Mouse (Mus musculus): ENCODE measurements around the gene Elk4. TPM values are rescaled to one million over a fixed set of nuclear protein-coding genes. Genes with fewer than 3 reads are reported as not detected.

Elk4 gene
- total RNA-seq, 2 experiments from 2014 or later: 133 to 138 TPM

DNA sequence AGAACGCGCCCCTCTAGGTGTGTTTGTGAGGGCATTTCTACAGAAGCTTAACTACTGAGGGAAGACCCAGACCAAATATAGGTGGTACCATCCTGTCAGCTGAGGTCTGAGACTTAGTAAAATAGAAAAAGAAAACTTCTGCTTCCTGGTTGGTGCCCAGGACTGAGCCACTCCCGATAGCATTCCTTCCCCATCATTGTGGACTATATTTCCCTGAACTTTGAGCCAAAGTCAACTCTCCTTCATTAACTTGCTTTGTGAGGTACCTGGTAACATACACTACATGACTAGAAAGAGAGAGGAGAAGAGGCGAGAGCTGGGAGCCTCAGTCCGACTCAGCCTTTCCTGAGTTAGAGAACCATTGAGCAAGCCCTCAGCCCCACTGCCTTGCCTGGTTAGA lies 51.2 kb downstream of the Elk4 start:
- DNase-seq: no peak
- intact Hi-C loops (cut with DNase I): no loop called here

DNA sequence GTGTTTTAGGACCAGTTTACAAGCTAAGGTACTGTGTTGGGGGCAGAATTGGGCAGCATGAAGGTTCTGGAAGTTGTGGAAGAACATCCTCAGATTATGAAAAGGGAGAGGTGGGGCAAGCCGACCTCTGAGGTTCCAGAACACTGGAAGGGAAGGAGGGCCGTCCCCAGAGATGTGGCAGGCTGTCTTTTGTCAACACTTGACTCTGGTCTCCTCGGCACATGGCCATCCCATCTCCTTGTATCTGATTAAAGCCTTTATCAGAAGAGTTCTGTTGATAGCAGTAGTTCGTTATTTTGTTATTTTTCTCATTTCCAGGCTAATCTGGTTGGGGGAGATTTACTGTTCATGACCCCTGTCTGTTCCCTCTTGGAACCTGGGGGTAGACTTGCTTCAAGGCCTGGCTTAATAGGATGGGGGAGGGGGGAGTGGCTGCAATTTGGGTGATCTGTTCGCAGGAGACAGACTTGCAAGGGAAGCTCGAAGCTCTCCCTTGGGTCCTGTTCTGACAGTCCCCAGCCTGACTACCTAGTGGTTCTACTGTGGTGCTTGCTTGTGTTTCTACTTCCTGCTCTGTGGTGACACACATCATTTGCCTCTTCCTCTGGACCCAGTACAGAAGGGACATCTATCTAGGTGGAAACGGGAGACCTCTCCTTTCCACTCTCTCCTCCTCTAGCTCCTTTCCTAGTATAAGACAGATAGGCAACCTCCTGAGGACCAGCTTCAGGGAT lies 52.8 kb downstream of the Elk4 start:
- DNase-seq: no peak
- intact Hi-C loops (cut with DNase I): no loop called here

DNA sequence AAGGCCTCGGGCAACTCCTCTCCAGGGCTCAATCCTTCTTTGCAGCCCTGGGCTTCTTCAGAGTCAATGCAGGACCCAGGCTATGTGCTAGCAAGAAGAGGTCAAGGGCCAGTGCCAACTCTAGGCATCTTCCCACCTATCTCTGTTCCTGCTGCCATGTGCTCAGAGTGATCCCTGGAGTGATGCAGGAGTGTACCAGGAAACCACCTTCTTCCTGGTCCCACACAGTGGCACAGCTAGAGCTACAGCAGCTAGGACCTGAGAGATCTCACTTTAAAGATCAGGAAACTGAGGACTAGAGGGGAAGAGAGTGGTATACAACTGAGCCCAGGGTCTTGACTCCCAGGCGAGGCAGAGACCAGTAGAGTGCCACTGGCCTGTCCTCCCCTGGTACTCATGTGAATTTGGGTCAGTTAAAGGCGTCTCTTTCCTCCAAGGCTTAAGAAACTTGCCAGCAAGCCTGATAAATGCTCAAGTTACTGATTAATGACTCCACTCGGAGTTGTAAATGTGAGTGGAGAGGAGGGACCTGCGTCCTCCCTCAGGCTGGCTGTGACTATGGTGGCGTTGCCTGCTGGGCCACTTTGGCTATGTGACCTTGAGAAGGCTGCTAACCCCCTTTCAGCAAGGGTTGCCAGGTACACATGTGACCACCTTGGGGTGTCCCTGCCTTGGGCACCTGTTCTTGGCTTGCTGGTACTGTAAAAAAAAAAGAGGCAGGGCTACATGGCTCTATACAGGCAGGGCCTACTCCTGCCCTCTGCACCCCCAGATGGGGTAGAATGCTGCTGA lies 54.5 kb downstream of the Elk4 start:
- no peak for DNase-seq
- intact Hi-C loops (cut with DNase I): no loop called here

DNA sequence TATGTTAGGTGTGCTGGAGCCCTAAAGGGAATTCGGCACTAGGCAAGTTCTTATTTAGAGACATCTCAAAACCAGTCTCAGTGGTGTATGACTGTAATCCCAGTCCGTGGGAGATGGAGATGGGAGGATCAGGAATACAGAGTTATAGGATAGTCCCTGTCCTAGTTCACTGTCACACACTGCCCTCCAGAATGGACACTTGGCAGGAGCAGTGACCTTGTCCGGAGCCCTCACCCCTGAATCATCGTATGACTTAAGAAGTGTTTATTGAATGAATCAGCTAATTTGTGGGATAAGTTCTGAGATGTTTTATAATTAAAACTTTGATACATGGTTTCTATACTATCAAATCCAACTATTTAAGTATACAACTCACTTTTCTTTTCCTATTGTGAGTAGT lies 55.7 kb downstream of the Elk4 start:
- DNase-seq: no peak

DNA sequence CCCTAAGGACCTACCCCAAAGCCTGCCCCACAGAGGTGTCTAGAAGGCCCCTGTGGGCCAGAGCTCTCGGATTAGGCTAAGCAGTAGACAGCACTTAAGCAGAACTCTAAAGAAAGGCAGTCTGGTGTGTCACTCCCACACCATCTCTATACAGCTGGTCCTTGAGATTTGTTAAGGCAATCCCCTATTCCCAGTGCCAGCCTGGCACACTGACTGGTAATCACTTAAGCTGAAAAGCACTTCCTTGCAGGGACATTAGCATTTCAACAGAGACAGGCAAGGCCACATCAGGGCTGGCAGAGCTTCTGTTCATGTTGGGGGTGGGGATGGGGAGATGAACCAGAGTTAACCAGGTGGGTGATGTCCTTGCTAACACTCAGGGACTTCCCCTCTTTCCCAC lies 57.6 kb downstream of the Elk4 start:
- no peak for DNase-seq
- intact Hi-C loops (cut with DNase I): no loop called here

More for the DNA sequence above, 55.7 kb downstream of the Elk4 start:
- intact Hi-C loops (cut with DNase I): no loop called here

DNA sequence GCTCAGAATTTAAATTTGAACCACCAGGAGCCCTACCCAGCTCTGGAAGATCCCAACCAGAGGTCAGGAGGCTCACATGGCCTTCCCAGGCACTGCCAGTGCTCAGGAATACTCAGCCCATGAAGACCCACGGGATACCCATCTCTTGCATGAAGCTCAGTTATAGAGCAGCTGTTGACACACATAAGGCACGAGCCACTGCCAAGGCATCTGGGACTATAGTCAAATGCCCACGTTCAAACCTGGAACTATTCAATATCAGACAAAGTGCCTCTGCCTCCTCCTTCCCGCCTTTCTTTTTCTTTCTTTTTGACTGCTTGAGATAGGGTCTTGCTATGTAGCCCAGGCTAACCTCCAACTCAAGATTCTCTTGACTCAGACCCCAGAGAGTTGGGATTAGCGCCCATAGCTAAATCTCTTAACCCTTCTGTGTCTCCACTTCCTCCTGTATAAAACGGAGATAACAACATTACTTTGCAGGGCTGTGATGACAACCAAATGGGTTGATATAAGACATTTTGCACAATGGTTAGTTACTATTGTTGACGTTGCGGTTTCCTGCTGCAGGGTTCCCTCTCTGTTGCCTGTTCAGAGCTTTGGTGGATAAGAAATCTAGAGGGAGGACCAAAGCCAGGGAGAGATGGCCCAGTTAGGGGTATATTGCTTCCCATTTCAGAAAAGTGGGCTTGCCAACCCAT lies 58.2 kb downstream of the Elk4 start:
- no peak for DNase-seq
- intact Hi-C loops (cut with DNase I): no loop called here

DNA sequence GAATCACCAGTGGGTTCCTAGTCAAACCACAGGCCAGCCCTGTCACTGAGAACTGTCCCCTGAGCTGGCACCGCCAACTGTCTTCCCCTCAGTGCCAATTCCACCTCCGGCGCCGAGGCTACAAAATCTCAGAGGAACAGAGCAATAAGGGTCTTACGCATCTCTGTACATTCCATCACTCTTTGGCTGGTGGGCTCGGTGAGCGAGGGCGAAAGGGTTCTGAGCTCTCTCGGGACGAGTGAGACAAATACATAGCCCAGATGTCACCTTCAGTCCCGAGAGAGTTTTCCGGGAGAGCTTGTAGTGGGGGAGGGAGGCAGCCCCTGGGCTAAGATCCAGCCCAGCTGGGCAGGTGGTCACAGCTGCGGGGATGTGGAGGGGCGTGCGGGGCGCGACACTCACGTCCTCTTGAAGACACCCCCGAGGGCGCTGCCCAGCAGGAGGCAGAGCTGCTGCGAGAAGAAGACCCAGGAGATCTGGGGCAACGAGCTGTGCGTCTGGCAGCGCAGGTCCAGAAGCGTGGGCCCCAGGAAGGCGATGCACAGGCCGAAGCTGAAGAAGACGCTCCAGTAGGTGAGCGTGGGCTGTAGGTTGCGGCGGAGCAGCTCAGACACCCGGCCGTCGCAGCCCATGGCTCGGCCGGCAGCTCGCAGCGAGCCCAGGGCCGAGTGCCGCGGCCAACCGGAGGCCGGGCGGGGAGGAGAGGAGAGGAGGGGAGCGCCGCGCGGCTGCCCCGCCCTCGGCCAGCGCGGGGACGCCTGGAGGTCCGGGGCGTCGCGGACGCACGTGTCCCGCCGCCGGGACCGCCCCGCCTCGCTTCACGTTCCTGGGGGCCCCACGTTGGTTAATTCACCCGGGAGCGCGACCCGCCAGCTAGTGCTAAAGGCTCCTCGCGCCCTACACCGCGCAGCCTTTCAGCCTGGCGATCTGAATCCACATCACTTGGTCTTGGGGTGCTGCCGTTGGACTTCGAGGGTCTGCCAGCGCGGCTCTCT lies 60.2 kb downstream of the Elk4 start, which contains the start of gene Mfsd4a:
TSS of gene Mfsd4a (minus strand) at position 802 of the 995 bp plus-strand sequence.
- intact Hi-C loops (cut with DNase I): no loop called here
- DNase-seq: peak; percentile 56 to 64

DNA sequence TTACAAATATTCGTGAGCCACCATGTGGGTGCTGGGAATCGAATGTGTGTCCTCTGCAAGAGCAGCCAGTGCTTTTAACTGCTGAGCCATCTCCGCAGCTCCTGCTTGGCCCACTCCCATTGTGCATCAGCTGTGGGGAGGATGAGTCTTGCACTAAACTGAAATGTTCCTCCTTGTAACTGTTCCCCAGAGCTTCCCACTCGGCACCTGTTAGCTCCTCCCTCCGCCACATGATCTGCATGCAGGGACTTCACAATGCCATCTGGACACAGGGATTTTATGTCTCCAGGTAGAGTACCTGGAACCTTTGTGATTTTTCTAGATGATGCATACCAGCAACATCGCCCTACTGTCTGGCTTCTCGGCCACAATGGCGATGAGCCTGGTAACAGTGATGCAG lies 62.0 kb downstream of the Elk4 start:
- DNase-seq: no peak
- intact Hi-C loops (cut with DNase I): no loop called here

DNA sequence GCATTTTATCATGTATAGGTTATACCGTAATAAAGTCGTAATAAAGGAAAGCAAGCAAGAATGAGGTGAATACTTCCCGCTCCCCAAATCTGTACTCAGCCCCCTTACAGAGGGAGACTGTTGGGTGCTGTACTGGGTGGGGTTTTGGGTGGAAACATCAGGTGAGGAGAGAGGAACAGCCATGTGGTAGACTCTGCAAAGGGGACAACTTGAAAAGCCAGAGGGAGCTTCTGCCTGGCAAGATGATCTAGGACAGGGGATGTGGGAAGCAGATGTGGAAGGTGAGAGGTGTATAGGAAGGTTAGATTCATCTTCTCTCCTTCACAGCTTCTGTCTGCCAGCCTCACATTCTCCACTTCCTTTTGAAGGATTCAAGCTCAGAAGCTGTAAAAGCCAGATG lies 63.3 kb downstream of the Elk4 start:
- no peak for DNase-seq
- intact Hi-C loops (cut with DNase I): no loop called here

DNA sequence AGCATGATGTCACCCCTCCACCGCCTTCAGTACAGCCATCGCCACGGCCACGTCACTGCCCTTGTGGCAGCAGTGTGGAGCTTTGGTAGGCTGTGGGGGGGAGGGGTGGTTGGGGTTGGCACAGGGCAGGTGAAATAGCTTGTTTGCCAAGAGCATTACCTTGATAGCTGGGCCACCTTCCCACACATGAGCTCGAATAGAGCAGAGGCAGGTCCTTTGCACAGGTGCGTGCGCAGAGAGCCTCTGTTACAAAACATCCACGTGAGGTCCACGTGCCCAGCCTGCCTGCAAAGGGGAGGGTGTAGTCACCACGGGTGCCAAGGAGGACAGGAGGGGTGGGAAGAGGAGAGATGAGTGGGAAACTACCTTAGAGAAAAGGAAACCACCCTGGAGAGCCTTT lies 68.2 kb downstream of the Elk4 start:
- no peak for DNase-seq
- intact Hi-C loops (cut with DNase I): no loop called here

DNA sequence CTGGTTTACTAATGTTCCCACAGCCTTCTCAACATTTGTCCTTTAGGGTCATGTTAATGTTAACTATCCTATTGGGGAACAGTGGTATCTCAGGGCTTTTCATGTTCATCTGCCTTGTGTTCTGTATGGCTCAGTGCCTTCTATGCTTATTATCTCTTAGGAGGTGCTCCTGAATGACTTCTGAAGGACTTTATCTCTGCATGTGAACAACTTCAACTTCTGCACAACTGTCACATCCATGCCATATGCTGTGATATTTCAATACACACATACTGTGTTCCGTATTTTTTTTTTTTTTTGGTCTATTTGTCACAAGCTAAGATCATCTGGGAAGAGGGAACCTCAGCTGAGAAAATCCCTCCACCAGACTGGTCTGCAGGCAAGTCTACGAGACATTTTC lies 71.0 kb downstream of the Elk4 start:
- intact Hi-C loops (cut with DNase I): no loop called here

More for the DNA sequence above, 71.0 kb downstream of the Elk4 start:
- no peak for DNase-seq

Other genes with a start within 250 kb of the Elk4 start
- gene Pm20d1, start 210.2 kb upstream of the Elk4 start, total RNA-seq (2021): 1 to 10 TPM; 3.0 to 4.0 TPM
- gene Slc41a1, start 180.1 kb upstream of the Elk4 start, total RNA-seq (2021): 10 to 100 TPM; 27.0 to 28.9 TPM
- 10 to 100 TPM; 12.3 to 14.2 TPM for gene Rab29, start 140.4 kb upstream of the Elk4 start, total RNA-seq (2021)
- gene Nucks1, start 97.1 kb upstream of the Elk4 start, total RNA-seq (2021): 100 to 1,000 TPM; 105 to 107 TPM
- 1 to 10 TPM; 3.0 to 5.3 TPM for gene Slc45a3, start 44.6 kb upstream of the Elk4 start, total RNA-seq (2021)
- 1 to 10 TPM; 1.7 TPM for gene Mfsd4a, start 60.5 kb downstream of the Elk4 start, total RNA-seq (2021)
- 10 to 100 TPM in 1 of 2 experiments, 1 to 10 TPM in 1; 7.6 to 10.4 TPM for gene Cdk18, start 132.1 kb downstream of the Elk4 start, total RNA-seq (2021)
- gene Lemd1, start 183.8 kb downstream of the Elk4 start, total RNA-seq (2021): not detected
- not detected for gene AC124108.1, start 183.8 kb downstream of the Elk4 start, total RNA-seq (2021)
- gene Gm10188, start 222.2 kb downstream of the Elk4 start, total RNA-seq (2021): not detected